Mouse (Mus musculus) monocyte, adult 59 days (primary cell): Measurements from ENCODE around the gene Ankrd39. TPM values are rescaled to one million over a fixed set of nuclear protein-coding genes. Genes with fewer than 3 reads are reported as not detected.

Experiments
- total RNA-seq, 2 experiments: library from RNA; stranded (reverse); gene quantifications; one replicate each; pipeline ENCODE4 v1.2.4; 2023

Gene Ankrd39
- 10 to 100 TPM in 1 of 2 experiments, 1 to 10 TPM in 1; 9.2 to 13.0 TPM for total RNA-seq

GRCm38 (mm10) chr1:36546888-36547471, at the start of gene Ankrd39:
TSS of gene Ankrd39 (minus strand) at chr1:36547445.

GRCm38 (mm10) chr1:36558031-36558993, 11.1 kb upstream of the Ankrd39 start, which contains the start of gene Sema4c:
TSS of gene Sema4c (minus strand) at chr1:36558349.

GRCm38 (mm10) chr1:36539186-36539585, 8.1 kb downstream of the Ankrd39 start, which contains the start of gene Gm42417:
TSS of gene Gm42417 (minus strand) at chr1:36539429.

GRCm38 (mm10) chr1:36536783-36537182, 10.5 kb downstream of the Ankrd39 start, which contains the start of gene Ankrd23:
TSS of gene Ankrd23 (minus strand) at chr1:36536883.

GRCm38 (mm10) chr1:36511289-36512021, 35.8 kb downstream of the Ankrd39 start, which contains the start of gene Cnnm3:
TSS of gene Cnnm3 (plus strand) at chr1:36511867.

Other genes starting within 250 kb of the Ankrd39 start
- 100 to 1,000 TPM; 117 to 133 TPM for gene Arid5a, start 239.7 kb downstream of the Ankrd39 start, total RNA-seq
- gene Kansl3, start 178.3 kb downstream of the Ankrd39 start, total RNA-seq = 10 to 100 TPM; 69.2 to 82.0 TPM
- gene Fer1l5, start 175.2 kb downstream of the Ankrd39 start, total RNA-seq = not detected
- gene Lman2l, start 102.2 kb downstream of the Ankrd39 start, total RNA-seq = 10 to 100 TPM; 37.5 to 39.6 TPM
- 10 to 100 TPM; 38.2 to 39.4 TPM for gene Cnnm4, start 75.8 kb downstream of the Ankrd39 start, total RNA-seq
- 10 to 100 TPM; 24.4 to 33.4 TPM for gene Cnnm3, start 35.6 kb downstream of the Ankrd39 start, total RNA-seq
- 1 to 10 TPM; 8.9 to 9.2 TPM for gene Ankrd23, start 10.6 kb downstream of the Ankrd39 start, total RNA-seq
- gene Gm42417, start 8.0 kb downstream of the Ankrd39 start, total RNA-seq = not detected
- 1 to 10 TPM; 3.8 to 4.4 TPM for gene Sema4c, start 10.9 kb upstream of the Ankrd39 start, total RNA-seq
- not detected for gene Fam178b, start 135.7 kb upstream of the Ankrd39 start, total RNA-seq
- gene Cox5b, start 144.0 kb upstream of the Ankrd39 start, total RNA-seq = 100 to 1,000 TPM; 237 to 244 TPM
- gene 4933424G06Rik, start 162.7 kb upstream of the Ankrd39 start, total RNA-seq = not detected
- 10 to 100 TPM; 51.0 to 60.8 TPM for gene Actr1b, start 167.0 kb upstream of the Ankrd39 start, total RNA-seq
- gene Zap70, start 214.4 kb upstream of the Ankrd39 start, total RNA-seq = 1 to 10 TPM; 1.4 to 2.7 TPM